Mouse (Mus musculus) heart, postnatal 10 days (tissue): ENCODE measurements at regions not wholly inside any gene's neighbourhood (a gene's known extent, or its start where the extent isn't known, plus 50 kb on each side); places are given as distances from the start of the nearest gene placed in this dataset.
"Not testable (repeated sequence)": the region's sequence is repeated elsewhere in the genome, so short reads cannot be mapped to it uniquely, and the experiment has no call there.

ENCODE experiments used
- DNase-seq, 2 experiments: peaks; one replicate each; pipeline ENCODE4 v3.0.0; 2021
- intact Hi-C: fragments of 180-260 bp; cut with DNase I; formaldehyde crosslinking; loops from one replicate; pipeline ENCODE4 v1.15.1; 2025

GRCm38 (mm10) chr13:107795516-107795915 lies 248.7 kb upstream of the Smim15 start:
- intact Hi-C loops = no loop called here
- no peak for DNase-seq

GRCm38 (mm10) chr13:107791770-107792169 lies 252.5 kb upstream of the Smim15 start:
- DNase-seq = no peak

GRCm38 (mm10) chr13:107784971-107785370 lies 259.3 kb upstream of the Smim15 start:
- DNase-seq = no peak
- intact Hi-C loops = no loop called here

More at GRCm38 (mm10) chr13:107791770-107792169, 252.5 kb upstream of the Smim15 start:
- intact Hi-C loops = no loop called here

- intact Hi-C loops = no loop called here
- DNase-seq = no peak
Measured at GRCm38 (mm10) chr13:107781741-107782140, 262.5 kb upstream of the Smim15 start.

- no peak for DNase-seq
- intact Hi-C loops = no loop called here
Measured at GRCm38 (mm10) chr13:107781221-107781620, 263.0 kb upstream of the Smim15 start.

- intact Hi-C loops = no loop called here
- DNase-seq = no peak
Measured at GRCm38 (mm10) chr13:107779591-107779990, 264.7 kb upstream of the Smim15 start.

- DNase-seq, intact Hi-C loops: not testable (repeated sequence)
Measured at GRCm38 (mm10) chr13:107774499-107774898, 269.7 kb upstream of the Smim15 start.

- no peak for DNase-seq
- intact Hi-C loops = no loop called here
Measured at GRCm38 (mm10) chr13:107767262-107767624, 277.0 kb upstream of the Smim15 start.

GRCm38 (mm10) chr13:107766397-107767261 lies 277.6 kb upstream of the Smim15 start:
- intact Hi-C loops = no loop called here
- no peak for DNase-seq

GRCm38 (mm10) chr13:107763911-107764310 lies 280.3 kb upstream of the Smim15 start:
- intact Hi-C loops = no loop called here
- no peak for DNase-seq

- intact Hi-C loops = no loop called here
- no peak for DNase-seq
Measured at GRCm38 (mm10) chr13:107760511-107760910, 283.7 kb upstream of the Smim15 start.

GRCm38 (mm10) chr13:107758327-107759095 lies 285.7 kb upstream of the Smim15 start:
- no peak for DNase-seq
- intact Hi-C loops = no loop called here

- DNase-seq = no peak
- intact Hi-C loops = loop anchor here (5.0 kb wide), 2 partner anchors 135 to 290 kb away; partner anchors contain the start of gene Smim15
Measured at GRCm38 (mm10) chr13:107752745-107753144, 291.5 kb upstream of the Smim15 start.

GRCm38 (mm10) chr13:107743464-107744218 lies 300.6 kb upstream of the Smim15 start:
- no peak for DNase-seq
- intact Hi-C loops = loop anchor here (5.0 to 10.0 kb wide), 2 partner anchors 281 to 411 kb away; partner anchors contain the start of genes Ercc8 and Ndufaf2

- intact Hi-C loops = no loop called here
- DNase-seq = no peak
Measured at GRCm38 (mm10) chr13:107736581-107736980, 307.7 kb upstream of the Smim15 start.

- intact Hi-C loops = no loop called here
Measured at GRCm38 (mm10) chr13:107734161-107734905, 309.9 kb upstream of the Smim15 start.

GRCm38 (mm10) chr13:107730976-107731375 lies 313.3 kb upstream of the Smim15 start:
- DNase-seq = no peak
- intact Hi-C loops = no loop called here

More at GRCm38 (mm10) chr13:107734161-107734905, 309.9 kb upstream of the Smim15 start:
- DNase-seq = no peak

GRCm38 (mm10) chr13:107726491-107726890 lies 317.8 kb upstream of the Smim15 start:
- no peak for DNase-seq
- intact Hi-C loops = no loop called here

GRCm38 (mm10) chr13:107721901-107722300 lies 322.3 kb upstream of the Smim15 start:
- no peak for DNase-seq
- intact Hi-C loops = no loop called here
